Mouse (Mus musculus) retina, postnatal 7 days (tissue): ENCODE measurements at regions not wholly inside any gene's neighbourhood (a gene's known extent, or its start where the extent isn't known, plus 50 kb on each side); places are given as distances from the start of the nearest gene placed in this dataset.

Experiments
- DNase-seq: peaks from one replicate; pipeline ENCODE4 v3.0.0-alpha.2; 2012; ENCODE audit warnings: low read depth, low spot score

- peak; percentile 3 for DNase-seq
Measured at GRCm38 (mm10) chr14:90600554-90600953, 2129.4 kb upstream of the Pcdh20 start.
